Mouse (Mus musculus) embryonic facial prominence, embryonic 14.5 days (tissue): ENCODE results near the gene D8Ertd738e. TPM values are rescaled to one million over a fixed set of nuclear protein-coding genes. Genes with fewer than 3 reads are reported as not detected.

Experiments used
- ATAC-seq: fragments of 200-750 bp; cut with Nextera tagmentation; 2 replicates; pipeline ENCODE4 v1.8.0; 2017; ENCODE audit warnings: low read depth, moderate number of reproducible peaks, moderate TSS enrichment
- DNase-seq: peaks from one replicate; pipeline ENCODE4 v3.0.0-alpha.2; 2015; ENCODE audit warnings: low spot score
- H3K27ac ChIP-seq: fragments of 300-500 bp; sonication (generic); replicated peaks from 2 replicates; pipeline ENCODE4 v1.5.1; 2014; ENCODE audit warnings: low read depth, mild to moderate bottlenecking, low read length, moderate library complexity
- H3K27me3 ChIP-seq: fragments of 300-500 bp; sonication (generic); replicated peaks from 2 replicates; pipeline ENCODE4 v1.6.1; 2014; ENCODE audit warnings: low read length; ENCODE audit not compliant: control insufficient read depth, insufficient read depth
- H3K36me3 ChIP-seq: fragments of 300-500 bp; sonication (generic); 2 replicates; pipeline ENCODE4 v1.6.1; 2014; ENCODE audit warnings: low read length, mixed read lengths; ENCODE audit not compliant: control insufficient read depth, insufficient read depth
- H3K4me1 ChIP-seq: fragments of 300-500 bp; sonication (generic); 2 replicates; pipeline ENCODE4 v1.6.1; 2014; ENCODE audit warnings: antibody characterized with exemption, low read length; ENCODE audit not compliant: control insufficient read depth, insufficient read depth
- H3K4me2 ChIP-seq: fragments of 300-500 bp; sonication (generic); 2 replicates; pipeline ENCODE4 v1.6.1; 2014; ENCODE audit warnings: low read depth, mild to moderate bottlenecking, low read length, moderate library complexity, mixed read lengths
- H3K4me3 ChIP-seq: fragments of 300-500 bp; sonication (generic); 2 replicates; pipeline ENCODE4 v1.5.1; 2014; ENCODE audit warnings: low read depth, mild to moderate bottlenecking, low read length
- H3K9ac ChIP-seq: fragments of 300-500 bp; sonication (generic); 2 replicates; pipeline ENCODE4 v1.6.1; 2014; ENCODE audit warnings: low read depth, mild to moderate bottlenecking, low read length, moderate library complexity, mixed read lengths
- H3K9me3 ChIP-seq: fragments of 300-500 bp; sonication (generic); 2 replicates; pipeline ENCODE4 v1.6.1; 2016; ENCODE audit warnings: low read length; ENCODE audit not compliant: control insufficient read depth
- WGBS: fragments of 180-500 bp; shearing (Covaris S2); extraction: QIAGEN DNeasy Blood & Tissue Kit; methylation state at CpG from one replicate; pipeline ENCODE4 v1.1.7; 2014; 5-methylcytosine and 5-hydroxymethylcytosine counted together
- microRNA counts: library from miRNA; unstranded; fragments of <30 nt; microRNA quantifications from one replicate; lab custom pipeline; 2017
- microRNA-seq: library from miRNA; unstranded; fragments of <30 nt; microRNA quantifications from one replicate; pipeline ENCODE4, GENCODE M21; 2016; ENCODE audit warnings: borderline number of aligned reads
- polyA plus RNA-seq: library from polyadenylated mRNA; unstranded; fragments of >200 nt; fragmentation: Nextera tagmentation; extraction: Ambion mirVana; gene quantifications from 2 replicates; pipeline ENCODE4 v1.2.1, GENCODE M21; 2014

D8Ertd738e gene
- polyA plus RNA-seq, 1 experiment from 2014 or later, result 387 TPM

- Histone ChIP-seq H3K4me1 (peaks cover 50% of the 10 kb centered on the region), H3K27ac (peak overlapping the region; percentile 99)
- peak; percentile 50 for ATAC-seq
Measured at GRCm38 (mm10) chr8:84197141-84197921, 52.2 kb downstream of the D8Ertd738e start.

More at GRCm38 (mm10) chr8:84197141-84197921, 52.2 kb downstream of the D8Ertd738e start:
- no peaks in the 10 kb centered on the region for H3K36me3 ChIP-seq
- peak; percentile 98 for DNase-seq
- H3K9ac ChIP-seq, result peak overlapping the region; percentile 79
- 2% methylated on average over 39 of the region's 43 CpGs for WGBS
- H3K27me3 ChIP-seq, result no peaks in the 10 kb centered on the region
- H3K4me2 ChIP-seq, result peak overlapping the region; percentile 70
- H3K4me3 ChIP-seq, result peak overlapping the region; percentile 59
- no peaks in the 10 kb centered on the region for H3K9me3 ChIP-seq

MicroRNAs encoded within 50 kb of the gene (microRNA counts, 519-probe panel; counts per million panel counts)
- microRNA mmu-miR-23a (lab: Ali Mortazavi, UCI) (3,757 counts per million, percentile 87 among the panel's probes with 10 or more counts), microRNA mmu-miR-27a (lab: Ali Mortazavi, UCI) (4,033 counts per million, percentile 93 among the panel's probes with 10 or more counts)

Small RNAs within 50 kb of the gene (microRNA-seq; reads per million reads assigned to microRNA genes)
- gene Mir23a (23,371 reads per million, percentile 97 among the genes with 10 or more reads in this experiment), gene Mir24-2 (not detected), gene Mir27a (403 reads per million, percentile 67 among the genes with 10 or more reads in this experiment), gene Mir3074-2 (not detected)

Other genes starting within 250 kb of the D8Ertd738e start
- gene 1700067K01Rik, start 248.2 kb downstream of the D8Ertd738e start, polyA plus RNA-seq, result 0.77 and 1.1 TPM in 2 replicates
- gene 2210011C24Rik, start 237.5 kb downstream of the D8Ertd738e start, polyA plus RNA-seq, result 0.66 and 1.4 TPM in 2 replicates
- 3.3 and 3.6 TPM in 2 replicates for gene Palm3, start 228.2 kb downstream of the D8Ertd738e start, polyA plus RNA-seq
- gene Il27ra, start 207.1 kb downstream of the D8Ertd738e start, polyA plus RNA-seq, result 1.5 and 1.8 TPM in 2 replicates
- gene Rln3, start 204.7 kb downstream of the D8Ertd738e start, polyA plus RNA-seq, result 0.47 TPM in 1 of 2 replicates, not detected in the other
- 2.1 and 2.3 TPM in 2 replicates for gene Gm10643, start 184.6 kb downstream of the D8Ertd738e start, polyA plus RNA-seq
- 9.1 and 10.0 TPM in 2 replicates for gene Rfx1, start 182.9 kb downstream of the D8Ertd738e start, polyA plus RNA-seq
- 8.4 and 9.9 TPM in 2 replicates for gene Dcaf15, start 145.0 kb downstream of the D8Ertd738e start, polyA plus RNA-seq
- 1.7 and 2.4 TPM in 2 replicates for gene Podnl1, start 123.7 kb downstream of the D8Ertd738e start, polyA plus RNA-seq
- 20.2 and 21.3 TPM in 2 replicates for gene Cc2d1a, start 101.8 kb downstream of the D8Ertd738e start, polyA plus RNA-seq
- gene 4930432K21Rik, start 101.7 kb downstream of the D8Ertd738e start, polyA plus RNA-seq, result 0.77 and 1.0 TPM in 2 replicates
- gene Nanos3, start 64.5 kb downstream of the D8Ertd738e start, polyA plus RNA-seq, result 3.0 and 4.5 TPM in 2 replicates
- gene Zswim4, start 12.7 kb downstream of the D8Ertd738e start, polyA plus RNA-seq, result 11.0 and 12.4 TPM in 2 replicates
- gene Mri1, start 7.6 kb upstream of the D8Ertd738e start, polyA plus RNA-seq, result 50.3 and 56.7 TPM in 2 replicates
- 18.4 and 19.6 TPM in 2 replicates for gene Ccdc130, start 20.7 kb upstream of the D8Ertd738e start, polyA plus RNA-seq
- gene Cacna1a, start 138.7 kb upstream of the D8Ertd738e start, polyA plus RNA-seq, result 4.5 and 5.8 TPM in 2 replicates